Mouse (Mus musculus): ENCODE results near the gene Tnks1bp1. TPM values are rescaled to one million over a fixed set of nuclear protein-coding genes. Genes with fewer than 3 reads are reported as not detected.

Tnks1bp1 gene
- polyA plus RNA-seq (2014; fragmentation: Illumina TruSeq; extraction: RNeasy Lipid Tissue Mini Kit (QIAGEN cat#74804); ENCODE audit: insufficient read depth, low read depth, low replicate concordance), result 28.1 TPM

DNA sequence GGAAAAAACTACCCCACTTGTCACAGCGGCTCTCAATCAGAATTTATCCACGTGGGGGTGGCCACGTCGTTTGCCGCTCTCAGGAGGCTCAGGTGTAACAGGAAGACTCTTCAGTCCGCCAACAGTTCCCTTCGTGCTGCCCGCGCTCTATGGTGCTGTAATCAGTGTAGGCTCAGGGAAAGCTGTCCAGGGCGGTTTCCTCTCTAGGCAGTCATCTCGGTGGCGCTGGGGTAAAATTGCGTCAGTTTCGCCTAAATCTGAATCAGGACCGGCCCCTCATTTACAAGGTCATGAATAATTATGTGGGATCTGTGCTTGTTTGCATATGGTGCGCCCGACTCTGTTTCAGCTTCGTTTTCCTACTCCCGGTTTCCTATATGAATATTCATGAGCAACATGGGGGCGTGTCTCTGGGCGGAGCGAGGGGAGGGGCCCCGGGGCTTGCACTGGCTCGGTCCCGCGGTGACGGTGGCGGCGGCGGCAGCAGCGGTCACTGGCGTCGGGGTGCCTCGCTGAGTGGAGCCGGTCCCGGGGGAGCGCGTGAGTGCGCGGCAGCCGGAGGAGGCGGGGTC lies at the start of gene Tnks1bp1:
TSS of gene Tnks1bp1 (plus strand) at position 427 of the 572 bp plus-strand sequence.

GRCm38 (mm10) chr2:85037047-85038026 lies 10.5 kb upstream of the Tnks1bp1 start, which contains the start of the genes Ssrp1 and P2rx3:
TSS of gene Ssrp1 (plus strand) at chr2:85037234.
TSS of gene P2rx3 (minus strand) at chr2:85037462.

Other genes with a start within 250 kb of the Tnks1bp1 start
- 63.0 TPM for gene Ube2l6, start 249.2 kb upstream of the Tnks1bp1 start, polyA plus RNA-seq (2014; fragmentation: Illumina TruSeq; extraction: RNeasy Lipid Tissue Mini Kit (QIAGEN cat#74804); ENCODE audit: insufficient read depth, low read depth, low replicate concordance)
- 0.18 TPM for gene Smtnl1, start 225.4 kb upstream of the Tnks1bp1 start, polyA plus RNA-seq (2014; fragmentation: Illumina TruSeq; extraction: RNeasy Lipid Tissue Mini Kit (QIAGEN cat#74804); ENCODE audit: insufficient read depth, low read depth, low replicate concordance)
- gene Timm10, start 221.0 kb upstream of the Tnks1bp1 start, polyA plus RNA-seq (2014; fragmentation: Illumina TruSeq; extraction: RNeasy Lipid Tissue Mini Kit (QIAGEN cat#74804); ENCODE audit: insufficient read depth, low read depth, low replicate concordance), result 25.9 TPM
- 4.2 TPM for gene Slc43a1, start 209.2 kb upstream of the Tnks1bp1 start, polyA plus RNA-seq (2014; fragmentation: Illumina TruSeq; extraction: RNeasy Lipid Tissue Mini Kit (QIAGEN cat#74804); ENCODE audit: insufficient read depth, low read depth, low replicate concordance)
- 1.1 TPM for gene Rtn4rl2, start 161.3 kb upstream of the Tnks1bp1 start, polyA plus RNA-seq (2014; fragmentation: Illumina TruSeq; extraction: RNeasy Lipid Tissue Mini Kit (QIAGEN cat#74804); ENCODE audit: insufficient read depth, low read depth, low replicate concordance)
- gene Slc43a3, start 111.4 kb upstream of the Tnks1bp1 start, polyA plus RNA-seq (2014; fragmentation: Illumina TruSeq; extraction: RNeasy Lipid Tissue Mini Kit (QIAGEN cat#74804); ENCODE audit: insufficient read depth, low read depth, low replicate concordance), result 127 TPM
- gene Prg2, start 67.6 kb upstream of the Tnks1bp1 start, polyA plus RNA-seq (2014; fragmentation: Illumina TruSeq; extraction: RNeasy Lipid Tissue Mini Kit (QIAGEN cat#74804); ENCODE audit: insufficient read depth, low read depth, low replicate concordance), result 0.52 TPM
- not detected for gene Prg3, start 59.8 kb upstream of the Tnks1bp1 start, polyA plus RNA-seq (2014; fragmentation: Illumina TruSeq; extraction: RNeasy Lipid Tissue Mini Kit (QIAGEN cat#74804); ENCODE audit: insufficient read depth, low read depth, low replicate concordance)
- 56.9 TPM for gene Ssrp1, start 10.8 kb upstream of the Tnks1bp1 start, polyA plus RNA-seq (2014; fragmentation: Illumina TruSeq; extraction: RNeasy Lipid Tissue Mini Kit (QIAGEN cat#74804); ENCODE audit: insufficient read depth, low read depth, low replicate concordance)
- gene P2rx3, start 10.6 kb upstream of the Tnks1bp1 start, polyA plus RNA-seq (2014; fragmentation: Illumina TruSeq; extraction: RNeasy Lipid Tissue Mini Kit (QIAGEN cat#74804); ENCODE audit: insufficient read depth, low read depth, low replicate concordance), result not detected
- gene Aplnr, start 88.2 kb downstream of the Tnks1bp1 start, polyA plus RNA-seq (2014; fragmentation: Illumina TruSeq; extraction: RNeasy Lipid Tissue Mini Kit (QIAGEN cat#74804); ENCODE audit: insufficient read depth, low read depth, low replicate concordance), result 17.3 TPM
- gene Lrrc55, start 149.2 kb downstream of the Tnks1bp1 start, polyA plus RNA-seq (2014; fragmentation: Illumina TruSeq; extraction: RNeasy Lipid Tissue Mini Kit (QIAGEN cat#74804); ENCODE audit: insufficient read depth, low read depth, low replicate concordance), result not detected